Mouse (Mus musculus): ENCODE results near the gene Mtmr4.
A peak's percentile ranks its signal among the peaks of the same experiment; 100 is the strongest.

Mtmr4 gene

GRCm38 (mm10) chr11:87591526-87592353 lies at the start of gene Mtmr4:
Gene Mtmr4 (plus strand): TSS chr11:87592162.
- DNase-seq (ENCODE audit: low read depth, low spot score), result peak; percentile 100

- DNase-seq (ENCODE audit: low read depth, low spot score), result peak; percentile 39
Observed at GRCm38 (mm10) chr11:87542285-87542684, 49.7 kb upstream of the Mtmr4 start.

DNA sequence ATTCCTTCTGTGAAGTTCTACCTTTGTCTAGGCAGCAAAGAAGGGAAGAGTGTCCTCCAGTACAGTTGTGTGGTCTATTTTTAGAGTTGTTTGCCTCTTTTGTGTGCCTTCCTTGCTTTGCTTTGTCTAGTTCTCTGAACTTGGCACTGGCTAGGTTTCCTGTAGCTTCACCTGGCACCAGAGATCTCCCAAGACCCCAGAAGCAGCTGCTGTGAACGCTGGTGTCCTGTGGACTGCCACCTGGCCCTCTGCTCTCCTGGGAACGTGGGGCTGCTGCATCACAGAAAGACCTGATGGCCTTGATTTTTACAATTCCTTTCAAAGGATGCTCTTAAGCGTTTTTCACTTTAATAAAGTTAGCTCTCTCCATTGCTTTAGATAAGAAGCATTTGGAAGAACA lies 49.1 kb upstream of the Mtmr4 start:
- DNase-seq (ENCODE audit: low read depth, low spot score), result no peak

GRCm38 (mm10) chr11:87553342-87553741 lies 38.6 kb upstream of the Mtmr4 start:
- no peak for DNase-seq (ENCODE audit: low read depth, low spot score)

GRCm38 (mm10) chr11:87554386-87554785 lies 37.6 kb upstream of the Mtmr4 start:
- no peak for DNase-seq (ENCODE audit: low read depth, low spot score)

DNA sequence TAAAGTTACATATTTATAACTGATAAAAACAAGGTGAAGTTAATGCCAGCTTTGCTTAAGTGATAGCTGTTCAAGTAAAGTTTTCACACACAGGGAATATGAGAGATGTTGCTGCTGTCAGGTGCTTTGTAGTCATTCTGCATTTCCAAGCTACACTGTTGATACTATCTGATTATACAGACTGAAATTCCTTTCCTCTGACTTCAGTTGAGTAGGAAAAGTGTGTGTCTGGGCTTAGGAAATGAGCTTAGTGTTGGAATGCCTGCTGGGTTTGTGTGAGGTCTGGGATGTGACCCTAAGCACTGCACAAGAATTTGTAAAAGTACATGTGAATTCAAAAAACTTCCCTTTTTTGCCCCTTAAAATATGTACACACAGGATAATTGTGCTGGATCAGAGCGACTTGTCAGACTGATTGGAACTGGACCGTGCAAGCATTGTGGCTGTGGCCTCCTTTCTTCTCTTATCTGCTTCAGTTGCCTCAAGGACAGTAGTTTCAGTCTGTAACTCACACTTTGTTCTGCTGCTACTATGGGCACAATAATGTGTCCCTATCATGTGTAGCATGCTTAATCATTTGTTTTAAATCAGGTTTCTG lies 36.8 kb upstream of the Mtmr4 start:
- no peak for DNase-seq (ENCODE audit: low read depth, low spot score)

DNA sequence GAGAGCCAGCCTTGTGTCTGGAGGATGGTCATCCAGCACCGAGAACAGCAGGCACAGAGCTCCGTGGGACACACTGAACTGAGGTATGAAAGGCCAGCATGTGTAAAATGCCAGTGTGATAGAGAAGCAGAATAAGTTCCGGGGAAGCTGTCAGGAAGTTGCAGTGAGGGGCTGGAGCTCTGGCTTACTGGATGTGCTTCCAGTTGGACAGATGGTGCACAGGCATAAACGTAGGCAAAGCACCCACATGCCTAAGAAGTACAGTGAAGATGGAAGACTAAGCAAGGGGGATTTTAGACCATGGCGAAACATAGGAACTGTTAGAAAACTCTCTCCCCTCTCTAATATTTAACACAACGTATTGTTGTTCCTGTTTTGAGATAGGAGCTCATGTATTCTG lies 30.8 kb upstream of the Mtmr4 start:
- DNase-seq (ENCODE audit: low read depth, low spot score), result no peak

DNA sequence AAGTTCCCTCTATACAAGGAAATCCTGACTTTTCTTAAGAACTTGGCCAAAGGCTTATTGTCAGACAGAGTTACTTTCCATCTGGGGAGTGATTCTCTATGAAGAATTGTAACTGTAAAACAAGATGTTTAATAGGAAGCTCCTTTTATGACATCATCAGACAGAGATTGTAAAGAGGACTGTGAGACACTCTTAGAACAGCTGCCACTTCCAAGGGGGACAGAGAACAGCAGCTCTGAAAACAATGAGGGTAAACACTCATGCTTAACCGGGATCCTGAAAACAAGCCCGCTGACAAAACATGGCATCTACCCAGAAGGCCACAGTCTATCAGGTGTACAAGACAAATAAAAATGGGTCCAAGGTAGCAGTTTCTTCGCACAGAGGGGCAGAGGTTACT lies 25.5 kb upstream of the Mtmr4 start, which contains the start of gene Gm11492:
Gm11492 (plus strand) TSS at position 153 of the 400 bp plus-strand sequence.
- DNase-seq (ENCODE audit: low read depth, low spot score), result no peak

DNA sequence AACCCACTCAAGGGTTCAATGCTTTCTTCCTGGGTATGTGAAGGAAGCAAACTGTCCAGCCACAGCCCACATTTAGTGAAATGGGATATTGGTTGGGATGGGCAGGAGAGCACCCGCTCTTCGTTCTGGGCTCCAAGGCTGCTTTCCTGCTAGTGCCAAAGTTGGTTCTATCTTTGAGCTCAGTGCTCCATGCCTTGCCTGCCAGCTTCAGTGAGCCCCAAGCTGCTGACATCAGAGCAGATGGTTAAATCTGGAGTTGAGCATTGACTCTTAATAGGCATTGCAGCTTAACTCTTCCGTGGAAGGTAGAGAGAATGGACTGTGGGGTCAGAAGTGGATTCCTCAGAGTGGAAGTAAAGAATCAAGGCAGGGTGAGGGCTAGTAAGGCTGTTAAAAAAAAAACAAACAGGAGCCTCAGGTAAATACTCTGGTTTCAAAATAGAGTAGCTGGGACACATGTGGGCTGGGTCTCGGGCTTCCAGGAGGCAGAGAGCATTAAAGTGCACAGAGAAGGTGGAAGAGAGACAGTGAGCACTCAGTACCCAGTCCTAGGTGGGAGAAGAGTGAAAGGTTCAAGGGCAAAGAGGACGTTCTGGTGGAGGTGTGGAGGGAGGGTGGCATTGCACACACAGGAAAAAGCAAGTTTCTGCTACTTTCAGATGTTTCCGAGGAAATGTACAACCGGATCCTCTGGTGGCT lies 23.6 kb upstream of the Mtmr4 start, which contains the start of gene Sept4:
Sept4 (plus strand) TSS at position 649 of the 699 bp plus-strand sequence.
- no peak for DNase-seq (ENCODE audit: low read depth, low spot score)

- no peak for DNase-seq (ENCODE audit: low read depth, low spot score)
Observed at GRCm38 (mm10) chr11:87570743-87571142, 21.2 kb upstream of the Mtmr4 start.

DNA sequence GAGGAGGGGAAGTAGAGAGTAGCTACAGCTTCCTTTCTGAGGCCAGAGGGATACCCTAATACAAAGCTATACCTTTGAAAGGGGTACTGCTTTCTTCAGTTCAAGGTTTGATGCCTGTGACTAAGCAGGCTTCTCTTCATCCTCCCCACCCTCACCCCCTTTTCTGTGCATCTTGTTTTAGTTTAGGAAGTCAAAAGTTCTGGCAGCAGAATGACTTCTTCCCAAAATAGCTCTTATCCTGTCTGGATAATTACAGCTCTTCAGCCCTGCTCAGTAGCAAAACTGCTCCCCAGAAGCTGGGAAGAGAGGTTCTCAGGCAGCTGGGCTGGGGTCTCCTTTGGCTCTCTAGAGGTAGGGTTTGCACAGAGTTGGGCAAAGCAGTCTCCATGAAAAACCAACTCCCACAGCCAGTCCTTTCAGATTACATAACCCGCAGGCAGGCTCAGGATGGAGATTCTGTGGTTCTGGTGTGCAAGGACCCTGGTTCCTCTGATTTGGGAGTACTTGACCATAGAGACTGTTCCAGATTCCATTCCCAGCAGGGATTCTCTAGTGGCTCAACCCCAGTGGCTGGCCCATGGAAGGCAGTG lies 20.5 kb upstream of the Mtmr4 start:
- DNase-seq (ENCODE audit: low read depth, low spot score), result no peak

DNA sequence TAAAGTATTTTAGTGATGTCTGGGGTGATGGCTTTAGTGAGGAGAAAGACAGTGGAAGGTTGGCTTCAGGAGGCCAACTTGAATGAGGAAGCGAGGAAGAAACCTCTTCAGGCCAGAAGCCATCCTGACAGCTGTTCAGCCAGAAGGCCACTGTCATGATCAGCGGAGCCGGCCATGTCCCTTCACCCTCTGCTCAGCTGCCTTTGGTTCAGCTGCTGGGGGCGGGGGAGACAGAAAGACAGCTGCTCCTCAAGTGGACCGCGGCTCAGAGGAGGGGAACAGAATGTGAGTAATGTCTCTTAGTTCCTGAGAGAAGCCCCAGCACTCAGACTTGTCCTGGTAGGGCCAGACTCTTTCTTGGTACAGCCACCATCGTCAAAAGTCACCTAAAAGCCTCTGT lies 18.2 kb upstream of the Mtmr4 start:
- DNase-seq (ENCODE audit: low read depth, low spot score), result no peak

DNA sequence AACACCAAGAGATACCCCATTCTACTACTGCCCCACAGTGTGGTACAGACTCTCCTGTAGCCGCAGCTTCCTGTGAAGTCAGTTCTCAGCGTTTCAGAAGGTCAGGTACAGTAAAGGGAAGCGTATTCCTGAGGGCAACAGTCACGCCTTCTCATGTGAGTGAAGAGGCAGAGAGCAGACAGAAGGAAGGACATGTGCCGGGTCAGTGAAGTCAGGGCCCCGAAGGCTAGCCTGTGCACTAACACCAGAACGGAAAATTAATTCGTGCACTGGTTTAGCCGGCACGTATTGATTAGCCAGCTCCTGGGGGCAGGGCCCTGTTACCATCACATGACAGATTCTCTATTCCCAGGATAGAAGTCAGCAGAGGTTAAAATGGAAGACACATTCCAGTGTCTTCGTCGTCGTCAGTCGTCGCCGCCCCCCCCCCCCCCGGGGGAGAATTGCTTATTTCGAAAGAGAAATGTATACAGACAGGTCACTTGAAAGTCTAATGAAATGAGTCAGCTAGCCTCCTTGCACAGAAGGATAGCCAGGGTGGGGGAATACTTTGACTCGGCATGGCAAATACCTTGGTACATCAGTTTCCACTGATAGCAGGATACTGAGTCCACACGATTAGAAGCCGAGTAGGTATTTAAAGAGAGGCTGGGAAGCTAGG lies 17.3 kb upstream of the Mtmr4 start:
- no peak for DNase-seq (ENCODE audit: low read depth, low spot score)

- DNase-seq (ENCODE audit: low read depth, low spot score), result no peak
Observed at GRCm38 (mm10) chr11:87577601-87578248, 14.2 kb upstream of the Mtmr4 start.

DNA sequence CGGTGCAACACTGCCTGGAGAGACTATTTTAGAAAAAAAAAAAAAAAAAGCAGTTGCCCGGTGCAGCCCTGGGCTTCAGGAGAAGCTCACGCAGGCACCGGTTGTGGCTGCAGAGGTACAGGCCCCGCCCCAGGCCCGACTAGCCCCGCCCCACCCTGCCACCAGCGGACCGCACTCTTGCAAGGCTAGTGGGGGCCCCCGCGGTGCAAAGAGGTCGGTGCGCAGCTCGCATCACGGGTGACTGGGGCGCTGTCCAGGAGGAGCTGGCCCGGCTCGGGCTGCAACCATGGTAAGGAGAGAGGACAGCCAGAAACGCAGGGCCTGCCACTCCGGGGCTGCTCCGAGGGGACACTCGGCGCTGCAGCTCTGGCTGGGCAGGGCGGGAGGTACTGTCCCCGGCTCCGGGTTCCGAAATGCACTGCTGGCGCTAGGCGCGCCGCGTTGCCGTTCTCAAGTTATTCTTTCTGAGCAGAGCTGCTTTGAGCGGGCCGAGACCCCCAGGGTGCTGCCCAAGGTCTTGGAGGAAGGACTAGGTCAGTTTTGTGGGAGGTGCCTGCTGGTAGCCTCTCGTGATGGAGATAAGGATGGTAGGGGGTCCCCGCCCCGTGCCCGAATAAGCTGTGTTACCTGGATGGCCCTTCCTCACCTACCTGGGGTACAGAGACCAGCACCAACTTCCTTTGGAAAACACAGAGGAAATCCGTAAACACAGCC lies 13.6 kb upstream of the Mtmr4 start:
- DNase-seq (ENCODE audit: low read depth, low spot score), result peak; percentile 66

- DNase-seq (ENCODE audit: low read depth, low spot score), result no peak
Observed at GRCm38 (mm10) chr11:87578963-87579601, 12.9 kb upstream of the Mtmr4 start.

DNA sequence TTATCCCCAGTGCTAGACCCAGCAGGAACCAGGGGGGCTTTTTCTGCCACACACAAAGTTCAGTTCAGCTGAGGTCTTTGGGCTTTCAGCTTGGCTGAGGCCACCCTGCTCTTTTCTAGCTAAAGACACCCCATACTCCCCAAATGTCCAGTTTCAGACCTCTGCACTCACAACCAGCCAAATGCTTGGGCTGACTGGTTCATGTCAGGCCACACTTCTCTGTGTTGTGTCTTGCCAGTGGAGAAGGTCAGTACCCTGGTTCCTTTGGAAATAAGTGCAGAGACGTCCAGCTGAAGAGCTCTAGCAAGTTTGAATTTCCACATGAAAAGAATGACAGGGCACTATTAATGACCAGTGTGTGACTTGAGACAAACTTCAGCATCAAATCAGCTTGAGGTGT lies 12.2 kb upstream of the Mtmr4 start:
- no peak for DNase-seq (ENCODE audit: low read depth, low spot score)

GRCm38 (mm10) chr11:87580543-87581085 lies 11.3 kb upstream of the Mtmr4 start:
- DNase-seq (ENCODE audit: low read depth, low spot score), result no peak

DNA sequence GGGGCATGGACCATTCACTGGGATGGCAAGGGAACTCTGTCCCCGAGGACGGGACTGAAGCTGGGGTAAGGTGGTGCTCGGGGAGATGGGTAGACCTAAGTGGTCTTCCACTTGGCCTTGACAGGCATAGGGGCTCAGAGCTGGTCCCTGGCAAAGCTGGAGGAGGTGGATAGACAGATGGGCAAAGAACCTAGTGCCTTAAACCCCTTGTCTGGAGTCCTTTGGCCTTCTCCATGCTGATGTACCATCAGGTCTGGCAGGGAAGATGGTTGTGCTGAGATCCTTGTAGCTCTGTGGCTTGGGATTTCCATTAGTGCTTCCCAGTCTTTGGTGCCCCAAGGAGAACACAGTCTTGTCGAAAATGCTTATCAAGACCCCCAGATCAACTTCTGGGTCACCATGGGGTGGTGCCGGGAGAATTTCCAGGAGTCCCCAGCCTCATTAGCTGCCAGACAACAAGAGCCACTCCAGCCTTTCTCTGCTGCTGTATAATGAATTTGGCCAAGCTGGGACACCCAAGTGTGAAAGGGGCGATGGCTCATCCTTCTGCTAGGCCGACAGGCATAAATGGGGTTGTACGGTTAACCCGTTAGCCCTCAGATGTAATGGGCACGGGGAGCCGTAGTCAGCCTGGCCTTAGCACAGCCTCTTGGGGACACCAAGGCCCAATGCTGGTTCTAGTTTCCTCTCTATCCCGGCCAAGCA lies 10.6 kb upstream of the Mtmr4 start:
- DNase-seq (ENCODE audit: low read depth, low spot score), result no peak
